Mouse (Mus musculus) liver, postnatal 0 days (tissue): ENCODE results near the gene Mef2d.

Experiments used
- CTCF ChIP-seq: sonication (generic); IDR thresholded peaks from 2 replicates; pipeline ENCODE4 v1.5.1; 2016; ENCODE audit warnings: antibody characterized with exemption, low read depth
- EP300 ChIP-seq: IDR thresholded peaks from 2 replicates; pipeline ENCODE4 v1.6.1; 2016; ENCODE audit warnings: antibody characterized with exemption, low read depth, mild to moderate bottlenecking

DNA sequence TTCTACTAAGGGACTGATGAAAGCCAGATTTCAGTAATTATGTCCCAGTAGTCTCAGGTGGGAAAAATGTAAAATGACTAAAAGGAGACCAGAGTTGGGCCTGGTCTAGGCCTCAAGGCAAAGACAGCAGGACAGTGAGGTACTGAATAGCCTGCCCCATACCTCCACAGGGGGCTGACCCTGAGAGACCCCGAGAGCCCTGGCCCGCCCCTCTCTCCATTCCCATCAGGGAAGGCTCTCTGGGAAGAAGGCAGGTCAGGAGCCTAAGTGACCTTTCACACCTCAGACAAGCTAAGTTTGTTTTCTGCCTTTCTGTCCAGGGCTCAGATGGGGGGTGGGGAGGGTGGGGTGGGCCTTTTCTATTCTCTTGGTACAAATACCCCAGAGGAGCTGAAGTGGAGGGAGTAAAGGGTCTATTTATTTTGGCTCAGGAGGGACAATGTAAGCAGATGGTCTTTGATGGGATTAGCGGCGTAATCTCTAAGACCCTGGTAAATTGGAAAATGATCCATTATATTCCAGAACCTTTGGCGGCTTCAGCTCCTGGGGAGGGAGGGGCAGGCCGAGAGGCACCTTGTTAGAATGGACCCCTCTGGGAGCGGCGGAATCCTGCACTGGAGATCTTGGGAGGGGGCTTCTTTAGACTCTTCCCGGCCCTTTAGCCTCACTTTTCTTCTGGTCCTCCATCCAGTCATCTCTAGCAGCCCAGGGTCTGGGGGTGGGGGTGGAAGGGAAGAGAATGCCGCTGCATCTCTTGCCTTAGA, 55.8 kb downstream of the Mef2d start:
- TF ChIP-seq CTCF (no peak), EP300 (no peak)
